ENCODE assay signal across 17 mouse cellular contexts in the genomic region with DNA sequence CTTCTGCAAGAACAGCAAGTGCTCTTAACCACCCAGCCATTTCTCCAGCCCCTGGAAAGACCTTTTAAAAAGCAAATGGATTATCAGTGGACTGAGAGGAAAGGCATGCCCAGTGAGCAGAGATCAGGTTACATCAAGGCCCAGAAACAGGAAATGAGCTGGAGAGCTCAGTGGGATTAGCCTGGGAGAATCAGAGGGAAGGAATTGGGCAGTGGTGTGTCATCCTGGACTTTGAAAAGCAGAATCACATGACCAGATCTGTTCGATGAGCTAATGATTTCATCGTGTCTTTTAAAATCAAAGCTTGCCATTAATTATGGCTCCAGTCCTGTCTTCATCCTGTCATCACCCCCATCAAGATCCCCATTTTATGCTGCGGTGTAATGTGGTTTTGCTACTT.
DNase-seq lines count a peak whose midpoint lies in the region; ATAC-seq and TF ChIP-seq lines count a peak whose summit lies in the region.
"Had no signal": no experiment of that assay in that cellular context is flagged by ENCODE, and none has a peak within 500 bp of the region (broad histone marks: within the 10 kb centered on the region; RNA-seq: fewer than 3 reads in every experiment).

No protein-coding gene starts in this region.

- POLR2A ChIA-PET in Patski (lab: Charles Lee) = no interaction called here

- no peak for TF ChIP-seq EP300 in stomach, postnatal 0 days (optimal IDR thresholded peaks at IDR 0.05)

- in situ Hi-C loops in Patski (cut with MboI; ENCODE audit: low pct_unique_long_range_greater_than_20kb) = no loop called here

- CTCF ChIA-PET in Patski (lab: Charles Lee) = no interaction called here

- no peak overlapping the region for H3K9ac ChIP-seq in kidney, embryonic 15.5 days
- no peak overlapping the region for H3K9ac ChIP-seq in stomach, postnatal 0 days (ENCODE audit: low read length)
- H3K9ac ChIP-seq: limb, embryonic 13.5 days; midbrain, embryonic 12.5 days had no signal

- H3K27me3 ChIP-seq in kidney, embryonic 15.5 days = no peaks in the 10 kb centered on the region
- no peaks in the 10 kb centered on the region for H3K27me3 ChIP-seq in kidney, adult 2 months (replicated peaks; ENCODE audit: control insufficient read depth, insufficient read depth, low read length)
- no peaks in the 10 kb centered on the region for H3K27me3 ChIP-seq in Patski
- H3K27me3 ChIP-seq in embryonic facial prominence, embryonic 10.5 days (replicated peaks; ENCODE audit: low read depth, poor library complexity, severe bottlenecking) = no peaks in the 10 kb centered on the region
- no peaks in the 10 kb centered on the region for H3K27me3 ChIP-seq in stomach, postnatal 0 days (ENCODE audit: control insufficient read depth, insufficient read depth, low read length)
- H3K27me3 ChIP-seq: limb, embryonic 13.5 days; midbrain, embryonic 12.5 days had no signal

- H3K4me3 ChIP-seq in kidney, embryonic 15.5 days (replicated peaks) = no peak overlapping the region
- no peak overlapping the region for H3K4me3 ChIP-seq in kidney, adult 2 months (ENCODE audit: insufficient read depth, low read depth, low read length)
- no peak overlapping the region for H3K4me3 ChIP-seq in embryonic facial prominence, embryonic 10.5 days
- H3K4me3 ChIP-seq in stomach, postnatal 0 days (ENCODE audit: low read depth, low read length) = no peak overlapping the region
- H3K4me3 ChIP-seq: forebrain, embryonic 10.5 days; limb, embryonic 13.5 days; midbrain, embryonic 12.5 days had no signal

- no peaks in the 10 kb centered on the region for H3K9me3 ChIP-seq in kidney, embryonic 15.5 days (replicated peaks)
- H3K9me3 ChIP-seq in embryonic facial prominence, embryonic 10.5 days = no peaks in the 10 kb centered on the region
- no peaks in the 10 kb centered on the region for H3K9me3 ChIP-seq in stomach, postnatal 0 days (ENCODE audit: control insufficient read depth, low read length)
- H3K9me3 ChIP-seq: forebrain, embryonic 10.5 days; G1E had no signal

- H3K4me2 ChIP-seq in kidney, embryonic 15.5 days = no peak overlapping the region
- no peak overlapping the region for H3K4me2 ChIP-seq in stomach, postnatal 0 days (replicated peaks; ENCODE audit: low read depth)
- H3K4me2 ChIP-seq: limb, embryonic 13.5 days; midbrain, embryonic 12.5 days had no signal

- no peak for DNase-seq in kidney, adult 2 months
- DNase-seq in Patski (ENCODE audit: low read depth, low spot score) = no peak
- peak; percentile 22 for DNase-seq in embryonic facial prominence, embryonic 10.5 days (ENCODE audit: low spot score)
- DNase-seq in stomach, postnatal 0 days (ENCODE audit: low spot score) = no peak
- no peak for DNase-seq in testis, postnatal 14 days (ENCODE audit: low spot score)
- DNase-seq in adipocyte (ENCODE audit: low spot score) = no peak
- DNase-seq: adrenal gland, adult 8-10 months; gastrocnemius, postnatal 10 days; kidney, adult 18-20 months; layer of hippocampus, adult 9-11 months; right cerebral cortex, adult 18-20 months; thymus, postnatal 4 days had no signal

- no peaks in the 10 kb centered on the region for H3K36me3 ChIP-seq in kidney, embryonic 15.5 days
- no peaks in the 10 kb centered on the region for H3K36me3 ChIP-seq in kidney, adult 2 months (ENCODE audit: control insufficient read depth, insufficient read depth, low read length)
- no peaks in the 10 kb centered on the region for H3K36me3 ChIP-seq in embryonic facial prominence, embryonic 10.5 days (replicated peaks)
- no peaks in the 10 kb centered on the region for H3K36me3 ChIP-seq in stomach, postnatal 0 days (ENCODE audit: control insufficient read depth, insufficient read depth, low read length)
- H3K36me3 ChIP-seq: forebrain, embryonic 10.5 days; G1E; limb, embryonic 13.5 days; midbrain, embryonic 12.5 days had no signal

- peaks cover 16% of the 10 kb centered on the region for H3K4me1 ChIP-seq in kidney, embryonic 15.5 days
- no peaks in the 10 kb centered on the region for H3K4me1 ChIP-seq in kidney, adult 2 months (ENCODE audit: control insufficient read depth, insufficient read depth, low read length)
- H3K4me1 ChIP-seq in embryonic facial prominence, embryonic 10.5 days = peaks cover 20% of the 10 kb centered on the region
- no peaks in the 10 kb centered on the region for H3K4me1 ChIP-seq in stomach, postnatal 0 days (replicated peaks; ENCODE audit: control insufficient read depth, insufficient read depth)

- 42% methylated on average over 3 of the region's 3 CpGs for WGBS in kidney, embryonic 15.5 days
- WGBS in kidney, adult 2 months = 25% methylated on average over 3 of the region's 3 CpGs
- 49% methylated on average over 3 of the region's 3 CpGs for WGBS in embryonic facial prominence, embryonic 10.5 days
- 49% methylated on average over 3 of the region's 3 CpGs for WGBS in stomach, postnatal 0 days

- no peak for TF ChIP-seq POLR2A in kidney, adult 2 months (IDR thresholded peaks at IDR 0.05; ENCODE audit: low read depth, low read length)

- no peak for TF ChIP-seq CTCF in kidney, adult 2 months (conservative IDR thresholded peaks at IDR 0.05; ENCODE audit: insufficient read depth, insufficient read length, low read depth, low read length)
- TF ChIP-seq CTCF in Patski (IDR thresholded peaks at IDR 0.05) = no peak
- no peak for TF ChIP-seq CTCF in stomach, postnatal 0 days (IDR thresholded peaks at IDR 0.05; ENCODE audit: low read depth)

- ATAC-seq in kidney, embryonic 15.5 days (replicated peaks; ENCODE audit: low FRiP score) = peak; percentile 73
- ATAC-seq in Patski = peak; percentile 81
- no peak for ATAC-seq in stomach, postnatal 0 days (ENCODE audit: low FRiP score, low TSS enrichment)

- H3K27ac ChIP-seq in kidney, embryonic 15.5 days = no peak overlapping the region
- no peak overlapping the region for H3K27ac ChIP-seq in kidney, adult 2 months (ENCODE audit: insufficient read depth, low read depth, low read length)
- H3K27ac ChIP-seq in embryonic facial prominence, embryonic 10.5 days (replicated peaks) = no peak overlapping the region; the same call in 1 of the 2 replicates
- H3K27ac ChIP-seq in stomach, postnatal 0 days (replicated peaks) = peak overlapping the region; percentile 79
- H3K27ac ChIP-seq: forebrain, embryonic 10.5 days; limb, embryonic 13.5 days; midbrain, embryonic 12.5 days had no signal
